Mouse (Mus musculus) layer of hippocampus, adult 11-12 months (tissue): ENCODE results near the gene Pycr2.
"Not testable (repeated sequence)": the region's sequence is repeated elsewhere in the genome, so short reads cannot be mapped to it uniquely, and the experiment has no call there.

Source experiments
- DNase-seq: peaks from one replicate; pipeline ENCODE4 v3.0.0; 2022; ENCODE audit warnings: low spot score

Pycr2 gene

DNA sequence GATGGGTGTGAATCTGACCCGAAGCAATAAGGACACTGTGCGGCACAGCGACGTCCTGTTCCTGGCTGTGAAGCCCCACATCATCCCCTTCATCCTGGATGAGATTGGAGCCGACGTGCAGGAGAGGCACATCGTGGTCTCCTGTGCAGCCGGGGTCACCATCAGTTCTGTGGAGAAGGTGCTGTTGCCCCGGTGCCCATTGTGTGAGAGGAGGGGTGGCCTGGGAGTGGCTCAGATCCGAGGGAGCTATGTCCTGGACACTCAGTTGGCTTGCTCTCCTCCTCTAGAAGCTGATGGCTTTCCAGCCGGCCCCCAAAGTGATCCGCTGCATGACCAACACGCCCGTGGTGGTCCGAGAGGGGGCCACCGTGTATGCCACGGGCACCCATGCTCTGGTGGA, 1.8 kb downstream of the Pycr2 start:
- DNase-seq: no peak

DNA sequence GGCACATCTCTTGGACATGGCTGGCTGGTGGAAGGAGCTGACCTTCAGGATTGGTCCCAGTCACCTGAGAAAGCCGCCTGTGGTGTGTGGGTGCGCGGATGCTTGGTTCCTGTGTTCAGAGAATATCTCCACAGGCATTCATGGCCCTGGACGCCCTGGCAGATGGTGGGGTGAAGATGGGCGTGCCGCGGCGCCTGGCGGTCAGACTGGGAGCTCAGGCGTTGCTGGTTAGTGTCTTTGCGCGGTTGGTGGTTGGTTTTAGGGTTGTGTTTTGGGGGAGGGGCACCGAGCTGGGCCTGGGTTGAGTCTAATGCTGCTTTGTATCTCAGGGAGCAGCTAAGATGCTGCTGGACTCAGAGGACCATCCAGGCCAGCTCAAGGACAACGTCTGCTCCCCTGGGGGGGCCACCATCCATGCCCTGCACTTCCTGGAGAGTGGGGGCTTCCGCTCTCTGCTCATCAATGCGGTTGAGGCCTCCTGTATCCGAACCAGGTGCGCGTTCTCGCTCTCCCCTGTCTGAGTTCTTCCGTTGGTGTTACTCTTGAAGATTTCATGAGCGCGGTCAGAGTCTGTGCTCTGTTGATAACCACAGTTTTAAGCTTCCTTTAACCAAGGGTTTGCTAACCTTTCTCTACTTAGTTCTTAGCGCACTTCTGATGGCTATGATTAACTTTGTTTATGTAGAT, 2.5 kb downstream of the Pycr2 start:
- DNase-seq: no peak

DNA sequence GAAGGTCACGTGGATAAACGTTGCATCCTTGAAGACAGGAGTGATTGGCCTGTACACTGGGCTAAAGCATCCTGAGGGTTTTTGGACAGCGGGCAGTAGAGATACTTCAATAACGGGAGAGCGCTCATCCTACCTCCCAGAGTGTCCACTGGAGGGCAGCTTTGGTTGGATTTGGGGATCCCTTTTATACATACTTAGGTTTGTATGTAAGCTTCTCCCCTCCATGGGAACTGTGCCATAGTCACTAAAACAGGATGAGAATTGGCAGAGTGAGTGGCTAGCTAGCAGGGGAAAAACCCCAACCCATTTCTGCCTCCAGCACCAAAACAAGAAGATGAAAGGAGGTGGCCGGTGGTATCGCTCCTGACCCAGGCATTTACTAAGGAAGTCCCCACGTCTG, 7.0 kb downstream of the Pycr2 start:
- no peak for DNase-seq

DNA sequence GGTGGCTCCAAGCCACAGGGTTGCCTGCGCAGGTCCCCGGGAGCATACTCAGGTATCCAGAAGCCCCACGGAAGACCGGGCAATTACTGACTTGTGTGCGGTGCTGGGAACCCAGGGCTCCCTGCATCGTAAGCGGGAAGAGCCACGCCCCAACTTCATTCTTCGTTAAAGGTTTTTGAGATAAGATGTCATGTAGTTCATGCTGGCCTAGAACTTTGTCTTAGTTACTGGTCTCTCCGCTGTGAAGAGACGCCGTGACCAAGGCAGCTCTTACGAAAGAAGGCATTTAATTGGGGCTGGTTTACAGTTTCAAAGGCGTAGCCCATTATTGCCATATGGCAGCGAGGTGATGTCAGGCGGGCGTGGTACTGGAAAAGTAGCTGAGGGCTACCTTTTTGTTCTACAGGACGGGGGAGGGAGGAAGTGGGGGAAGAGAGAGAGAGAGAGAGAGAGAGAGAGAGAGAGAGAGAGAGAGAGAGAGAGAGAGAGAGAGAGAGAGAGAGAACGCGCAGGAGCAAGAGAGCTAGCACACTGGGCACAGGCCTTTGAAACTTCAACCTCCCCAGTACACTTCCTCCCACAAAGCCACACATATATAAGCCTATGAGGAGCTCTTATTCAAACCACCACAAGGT, 7.7 kb downstream of the Pycr2 start:
- DNase-seq: no peak

DNA sequence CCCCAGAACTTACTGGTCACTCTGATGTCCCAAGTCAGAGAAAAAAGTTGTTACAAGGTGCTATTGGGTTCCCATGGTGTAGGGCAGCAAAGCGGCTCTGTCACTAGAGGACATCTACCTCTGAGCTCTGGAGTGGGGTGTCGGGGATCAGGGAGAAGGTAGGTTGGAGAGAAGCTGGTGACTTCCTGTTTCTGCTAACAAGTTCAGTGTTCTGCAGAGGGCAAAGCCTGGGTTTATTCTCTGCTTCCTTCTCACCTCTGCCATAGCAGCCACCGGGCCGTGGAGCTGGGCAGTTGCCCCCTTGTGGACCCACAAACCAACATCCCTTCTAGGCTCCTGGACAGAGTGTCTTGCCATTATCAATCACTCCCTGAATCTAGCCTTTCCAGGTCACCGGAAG, 8.7 kb downstream of the Pycr2 start:
- DNase-seq: no peak

DNA sequence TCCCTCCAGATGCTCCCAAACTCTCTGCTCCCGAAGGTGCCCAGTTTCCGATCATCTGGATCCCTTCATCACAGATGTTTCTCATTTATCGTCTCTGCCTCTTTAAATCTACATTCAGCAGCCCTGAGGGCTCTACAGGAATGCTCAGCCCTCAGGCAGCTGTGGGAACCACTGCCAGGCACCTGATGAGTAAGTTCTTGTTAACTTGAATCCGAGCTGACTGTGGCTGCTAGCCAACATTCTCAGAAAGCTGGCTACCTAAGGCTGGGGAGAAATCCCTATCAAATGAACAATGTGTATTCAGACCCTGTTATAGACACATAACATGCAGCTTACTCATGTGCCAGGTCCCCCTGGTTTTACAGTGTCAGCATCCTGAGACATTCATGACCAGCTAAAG, 9.7 kb downstream of the Pycr2 start:
- no peak for DNase-seq

DNA sequence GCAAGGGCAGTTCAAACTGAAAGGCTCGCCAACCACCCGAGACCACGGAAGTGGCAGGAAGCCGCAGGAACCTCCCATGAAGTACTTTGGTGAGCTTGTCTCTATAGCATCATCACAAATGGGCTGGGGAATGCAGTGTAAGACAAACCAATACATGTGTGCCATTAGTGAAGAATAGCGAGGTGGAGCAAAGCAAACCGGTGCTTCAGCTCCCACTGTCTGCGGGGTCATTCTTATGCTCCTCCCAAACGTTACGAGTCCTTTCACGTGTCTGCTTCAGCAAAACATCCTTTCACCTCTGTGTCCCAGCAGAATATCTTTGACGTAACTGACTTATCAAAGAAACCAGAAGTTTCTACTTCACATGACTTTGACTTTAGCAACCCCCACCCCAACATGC, 12.3 kb downstream of the Pycr2 start:
- no peak for DNase-seq

DNA sequence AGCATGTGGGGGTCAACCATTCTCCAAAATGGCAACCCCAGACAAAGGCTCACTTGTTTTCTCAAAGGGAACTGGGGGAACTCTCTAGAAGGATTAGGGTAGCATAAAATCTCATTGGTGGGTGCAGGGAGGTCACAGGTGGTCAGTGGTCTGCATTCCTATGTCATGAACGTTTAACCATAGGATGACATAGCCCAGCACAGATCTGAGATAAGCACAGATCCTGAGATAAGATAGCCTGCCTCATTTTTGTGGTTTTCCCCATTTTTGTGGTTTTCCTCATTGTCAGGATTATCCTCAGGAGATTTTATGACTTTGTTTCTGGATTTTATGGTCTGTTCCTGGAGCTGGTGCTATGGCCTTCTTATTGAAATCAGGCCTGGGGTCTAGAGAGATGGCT, 13.0 kb downstream of the Pycr2 start:
- no peak for DNase-seq

DNA sequence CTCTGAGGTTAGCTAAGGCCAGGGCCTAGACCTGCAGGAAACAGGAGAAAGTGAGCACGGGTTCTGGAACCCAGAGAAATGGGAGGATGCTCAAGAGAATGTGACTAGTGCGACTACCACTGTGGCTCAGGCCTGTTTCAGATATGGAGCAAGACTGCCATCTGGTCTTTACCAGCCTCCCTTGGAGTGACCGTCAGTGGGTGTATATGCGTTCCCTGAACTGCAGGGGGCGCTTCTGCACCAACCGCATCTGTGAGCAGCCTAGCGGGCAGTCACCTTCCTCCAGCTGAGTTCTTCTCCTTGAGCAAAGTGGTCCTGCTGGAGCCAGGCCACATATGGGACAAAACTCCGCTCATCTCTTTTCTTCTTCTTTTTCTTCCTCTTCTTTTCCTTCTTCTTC, 15.6 kb downstream of the Pycr2 start:
- no peak for DNase-seq

DNA sequence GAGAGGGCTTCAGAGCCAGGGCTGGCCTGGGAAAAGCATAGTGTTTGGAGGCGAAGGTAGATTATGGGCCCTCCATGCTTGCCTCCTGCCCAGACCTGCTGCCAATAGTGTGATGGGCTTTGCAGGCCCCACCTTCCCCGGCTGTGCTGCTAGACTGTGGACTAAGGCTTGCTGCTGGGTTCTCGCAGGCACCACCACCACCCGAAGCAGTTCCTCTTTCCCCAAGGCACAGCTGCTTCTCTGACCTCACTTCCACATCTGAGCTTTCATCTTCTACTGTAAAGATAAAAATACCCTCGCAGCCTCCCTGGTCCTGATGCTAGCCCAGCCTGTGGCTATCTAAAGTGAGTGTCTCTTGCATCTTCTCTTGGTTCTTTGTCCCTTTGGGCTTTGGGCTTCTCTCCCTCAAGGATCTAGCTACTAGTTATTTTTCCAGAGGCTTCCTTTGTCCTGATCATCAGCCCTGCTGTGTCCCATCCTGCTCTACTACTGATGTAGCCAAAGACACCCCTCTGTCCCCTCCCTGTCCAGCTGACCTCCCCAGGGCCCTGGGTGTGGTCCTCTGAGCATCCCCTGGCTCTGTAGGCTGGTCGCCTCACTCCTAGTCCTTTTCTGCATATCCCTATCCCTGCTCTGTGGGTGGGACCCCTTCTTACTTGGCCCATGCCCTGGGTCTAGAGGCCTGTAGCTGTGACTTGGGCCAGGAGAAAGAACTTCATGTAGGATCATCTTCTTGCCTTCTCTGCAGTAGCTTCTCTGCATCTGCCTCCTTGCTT, 18.4 kb downstream of the Pycr2 start:
- peak; percentile 8 for DNase-seq

DNA sequence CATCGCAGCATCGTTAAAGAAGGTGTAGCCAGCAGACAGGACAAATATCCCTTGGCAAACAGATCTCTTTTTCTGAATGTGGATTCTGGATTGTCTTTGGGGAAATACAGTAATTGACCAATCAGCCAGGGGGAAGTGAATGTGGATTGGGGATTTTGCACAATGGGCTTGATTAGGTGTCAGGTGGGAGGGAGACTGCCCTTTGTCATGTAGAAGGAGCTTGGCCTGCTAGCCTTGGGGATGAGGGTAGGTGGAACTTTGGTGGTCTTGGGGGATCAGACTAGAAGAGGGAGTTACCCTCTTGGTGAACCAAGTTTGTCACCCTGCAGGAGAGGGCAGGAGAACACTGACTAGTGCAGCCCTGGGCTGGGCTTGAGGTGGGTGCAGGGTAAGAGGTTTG, 20.6 kb downstream of the Pycr2 start:
- no peak for DNase-seq

DNA sequence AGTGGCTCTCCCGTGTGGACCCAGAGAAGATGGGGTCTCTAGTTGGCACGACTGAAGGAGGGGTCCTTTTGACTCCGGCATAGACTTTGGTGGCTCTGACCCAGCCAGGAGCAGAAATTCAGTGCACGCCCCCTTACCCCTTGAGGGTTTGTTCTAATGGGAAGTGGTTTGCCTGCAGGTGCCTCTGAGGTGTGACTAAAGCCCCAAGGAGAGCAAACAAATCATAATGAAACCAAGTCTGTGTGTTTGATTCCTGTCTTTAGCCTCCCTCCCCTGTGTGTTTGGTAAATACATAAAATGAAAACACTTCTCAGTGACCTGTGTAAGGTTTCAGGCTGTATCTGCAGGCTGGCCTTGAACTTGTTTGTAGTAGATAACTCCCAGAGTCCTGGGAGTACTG, 22.2 kb downstream of the Pycr2 start:
- no peak for DNase-seq

DNA sequence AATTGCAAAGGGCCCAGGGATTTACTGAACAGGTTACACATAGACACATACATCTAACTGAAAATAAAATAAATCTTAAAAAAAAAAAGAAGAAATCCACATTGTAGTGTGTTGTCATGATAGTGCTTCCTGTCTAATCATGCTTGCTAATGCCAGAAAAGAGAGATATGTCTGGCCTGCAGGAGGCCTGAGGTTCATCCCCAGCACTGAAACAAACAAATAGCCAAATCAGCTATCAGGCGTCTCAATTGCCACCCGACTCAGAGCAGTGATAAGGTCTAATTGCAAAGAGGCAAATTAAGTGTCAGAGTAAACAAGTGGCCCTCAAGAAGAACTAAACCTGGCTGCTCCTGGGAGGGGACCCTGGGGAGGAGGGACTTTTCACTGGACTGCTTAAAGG, 25.5 kb downstream of the Pycr2 start:
- no peak for DNase-seq

DNA sequence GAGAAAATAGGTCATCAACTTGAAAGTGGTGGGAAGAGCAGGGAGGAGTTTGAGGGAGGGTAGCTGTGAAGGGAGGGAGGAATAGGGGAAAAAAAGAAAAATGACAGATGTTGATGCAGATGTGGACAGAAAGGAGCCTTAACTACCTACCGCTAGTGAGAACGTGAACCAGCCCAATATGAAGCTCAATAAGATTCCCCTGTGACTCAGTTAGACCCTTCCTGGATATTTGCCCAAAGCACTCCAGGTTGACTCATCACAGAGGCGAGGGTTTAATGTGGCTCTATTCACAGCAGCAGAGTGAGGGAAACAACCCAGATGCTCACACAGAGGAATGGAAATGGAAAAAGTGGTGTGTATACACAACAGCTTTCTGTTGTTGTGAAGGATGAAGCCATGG, 27.0 kb downstream of the Pycr2 start:
- no peak for DNase-seq

DNA sequence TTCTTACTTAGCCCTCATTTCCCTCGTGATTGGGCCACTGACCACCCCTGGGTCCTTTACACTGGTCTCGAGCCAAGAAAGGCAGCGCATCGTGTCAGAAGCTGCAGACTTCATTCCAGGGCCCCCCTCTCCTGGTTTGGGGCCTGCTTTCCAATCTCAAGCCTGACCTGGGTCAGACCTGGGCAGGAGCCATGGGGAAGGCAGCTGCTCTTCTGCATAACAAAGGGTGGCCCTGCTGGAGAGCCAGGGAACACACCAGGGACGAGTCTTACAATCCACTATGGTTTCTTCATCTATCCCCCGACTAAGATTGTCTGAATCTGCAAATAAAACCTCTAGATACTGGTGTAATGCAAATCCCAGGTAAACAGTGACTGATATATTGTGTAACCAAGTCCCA, 29.6 kb downstream of the Pycr2 start:
- DNase-seq: no peak

DNA sequence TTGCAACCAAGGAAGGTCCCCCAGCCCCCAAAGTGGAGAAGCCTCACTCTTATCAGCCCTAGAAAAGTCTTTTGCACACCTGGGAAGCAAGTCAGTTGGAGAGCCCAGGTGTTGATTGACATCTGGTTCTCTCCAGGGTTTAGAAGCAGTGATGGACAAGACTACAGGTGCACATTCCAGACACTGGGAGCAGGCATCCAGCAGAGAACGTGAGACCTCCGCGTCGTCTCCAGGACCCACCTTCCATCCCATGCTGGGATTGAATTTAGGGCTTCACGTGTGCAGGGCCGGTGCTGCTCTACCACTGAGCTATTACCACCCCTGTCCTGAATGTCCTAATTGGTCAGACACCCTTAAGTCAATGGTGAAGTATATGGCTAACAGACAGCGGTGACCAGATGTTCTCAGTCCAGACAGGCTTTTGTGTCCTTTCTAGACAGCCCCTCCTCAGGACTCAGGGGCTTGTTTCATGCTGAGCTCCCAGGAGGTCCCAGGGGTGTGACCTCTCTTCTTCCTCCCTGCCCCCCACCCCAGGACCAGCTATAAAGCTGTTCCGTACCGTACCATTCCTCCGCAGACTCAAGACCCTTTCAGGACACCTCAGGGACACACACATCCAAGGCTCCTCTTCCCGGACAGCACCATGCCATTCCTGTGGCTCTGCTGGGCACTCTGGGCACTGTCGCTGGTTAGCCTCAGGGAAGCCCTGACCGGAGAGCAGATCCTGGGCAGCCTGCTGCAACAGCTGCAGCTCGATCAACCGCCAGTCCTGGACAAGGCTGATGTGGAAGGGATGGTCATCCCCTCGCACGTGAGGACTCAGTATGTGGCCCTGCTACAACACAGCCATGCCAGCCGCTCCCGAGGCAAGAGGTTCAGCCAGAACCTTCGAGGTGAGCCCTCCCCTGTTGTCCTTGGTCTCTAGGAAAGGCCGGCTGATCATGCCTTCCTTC, 30.6 kb downstream of the Pycr2 start, which contains the start of gene Lefty1:
TSS of gene Lefty1 (plus strand) at position 556 of the 953 bp plus-strand sequence.
- no peak for DNase-seq

DNA sequence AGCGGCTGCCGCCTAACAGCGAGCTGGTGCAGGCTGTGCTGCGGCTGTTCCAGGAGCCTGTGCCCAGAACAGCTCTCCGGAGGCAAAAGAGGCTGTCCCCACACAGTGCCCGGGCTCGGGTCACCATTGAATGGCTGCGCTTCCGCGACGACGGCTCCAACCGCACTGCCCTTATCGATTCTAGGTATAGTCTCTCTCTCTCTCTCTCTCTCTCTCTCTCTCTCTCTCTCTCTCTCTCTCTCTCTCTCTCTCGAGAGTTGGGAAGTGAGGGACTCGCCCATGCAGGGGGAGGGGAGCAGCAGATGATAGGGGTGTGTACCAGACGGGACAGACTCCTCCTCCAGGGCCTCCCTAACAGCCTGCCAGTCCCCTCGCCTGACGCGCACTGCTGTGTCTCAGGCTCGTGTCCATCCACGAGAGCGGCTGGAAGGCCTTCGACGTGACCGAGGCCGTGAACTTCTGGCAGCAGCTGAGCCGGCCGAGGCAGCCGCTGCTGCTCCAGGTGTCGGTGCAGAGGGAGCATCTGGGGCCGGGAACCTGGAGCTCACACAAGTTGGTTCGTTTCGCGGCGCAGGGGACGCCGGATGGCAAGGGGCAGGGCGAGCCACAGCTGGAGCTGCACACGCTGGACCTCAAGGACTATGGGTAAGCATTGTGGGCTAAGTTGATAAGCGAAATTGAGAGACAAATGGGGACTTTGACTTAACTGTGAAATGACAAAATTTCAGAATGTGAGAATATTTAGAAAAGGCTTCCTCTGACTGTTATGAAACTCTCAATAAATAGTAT, 32.7 kb downstream of the Pycr2 start:
- DNase-seq: peak; percentile 31

DNA sequence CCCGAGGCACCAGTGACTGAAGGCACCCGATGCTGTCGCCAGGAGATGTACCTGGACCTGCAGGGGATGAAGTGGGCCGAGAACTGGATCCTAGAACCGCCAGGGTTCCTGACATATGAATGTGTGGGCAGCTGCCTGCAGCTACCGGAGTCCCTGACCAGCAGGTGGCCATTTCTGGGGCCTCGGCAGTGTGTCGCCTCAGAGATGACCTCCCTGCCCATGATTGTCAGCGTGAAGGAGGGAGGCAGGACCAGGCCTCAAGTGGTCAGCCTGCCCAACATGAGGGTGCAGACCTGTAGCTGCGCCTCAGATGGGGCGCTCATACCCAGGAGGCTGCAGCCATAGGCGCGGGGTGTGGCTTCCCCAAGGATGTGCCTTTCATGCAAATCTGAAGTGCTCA, 33.5 kb downstream of the Pycr2 start:
- not testable (repeated sequence) for DNase-seq

DNA sequence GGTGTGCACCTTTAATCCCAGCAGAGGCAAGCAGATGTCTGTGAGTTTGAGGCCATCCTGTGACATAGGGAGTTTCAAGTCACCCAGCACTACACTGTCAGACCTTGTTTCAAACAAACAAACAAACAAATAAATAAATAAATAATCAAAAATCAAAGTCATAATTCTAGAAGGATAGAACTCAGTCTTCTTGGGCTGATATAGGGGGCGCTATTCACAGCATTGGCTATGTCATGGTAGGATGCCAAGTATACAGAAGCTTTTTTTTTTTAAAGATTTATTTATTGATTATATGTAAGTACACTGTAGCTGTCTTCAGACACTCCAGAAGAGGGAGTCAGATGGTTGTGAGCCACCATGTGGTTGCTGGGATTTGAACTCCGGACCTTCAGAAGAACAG, 34.7 kb downstream of the Pycr2 start:
- DNase-seq: not testable (repeated sequence)

DNA sequence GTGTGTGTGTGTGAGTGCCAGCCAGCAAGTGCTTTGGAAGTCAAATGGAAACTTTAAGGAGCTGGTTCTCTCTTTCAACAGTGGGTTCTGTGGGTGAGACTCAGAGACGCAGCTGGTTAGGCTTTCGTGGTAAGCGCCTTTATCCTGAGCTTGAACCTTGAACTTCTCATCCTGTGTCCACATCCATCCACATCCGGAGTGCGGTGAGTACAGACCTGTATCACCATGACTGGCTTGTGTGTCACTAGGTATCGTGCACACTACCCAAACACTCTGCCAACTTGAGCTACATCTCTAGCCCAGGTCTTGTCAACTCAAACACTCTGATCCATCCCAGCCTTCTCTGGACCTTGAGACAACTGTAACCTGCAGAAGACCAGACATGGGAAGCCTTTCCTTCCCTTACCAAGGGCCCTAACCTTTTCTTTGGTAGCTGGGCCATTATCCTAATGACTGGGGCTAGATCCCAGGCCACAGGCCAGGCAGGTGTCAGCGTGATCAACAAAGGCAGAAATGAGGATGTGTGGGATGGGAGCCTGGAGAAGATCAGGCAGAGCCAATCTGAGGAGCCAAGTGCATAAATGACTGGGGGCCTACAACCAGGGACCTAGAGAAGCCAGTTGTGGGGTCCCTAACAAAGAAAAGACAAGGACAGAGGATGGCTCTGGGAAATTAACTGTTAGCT, 36.8 kb downstream of the Pycr2 start:
- DNase-seq: no peak

DNA sequence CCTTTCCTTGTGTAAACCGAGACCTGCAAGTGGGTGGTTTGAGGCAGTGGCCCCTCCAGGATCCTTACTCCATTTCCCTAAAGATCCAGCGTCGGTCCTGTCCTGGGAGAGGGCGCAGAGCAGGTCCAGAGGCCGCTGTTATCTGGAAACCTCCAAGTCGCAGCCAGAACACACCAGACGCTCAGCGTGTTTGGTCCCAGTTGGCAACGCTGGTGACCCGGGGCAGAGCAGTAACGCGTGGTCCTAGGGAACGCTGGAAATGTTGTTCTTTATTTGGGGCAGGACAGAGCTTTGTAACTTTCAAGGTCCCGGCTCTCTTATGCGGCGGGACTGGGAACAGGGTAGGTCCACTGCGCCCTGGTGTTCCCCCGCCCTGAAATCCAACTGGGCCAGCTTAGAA, 37.6 kb downstream of the Pycr2 start:
- no peak for DNase-seq
